Mouse (Mus musculus) G1E (cell line): ENCODE measurements around the gene Trpv1. TPM values are rescaled to one million over a fixed set of nuclear protein-coding genes. Genes with fewer than 3 reads are reported as not detected.

ENCODE experiments used
- ATAC-seq: 2 replicates; pipeline ENCODE4 v1.8.0; 2016; ENCODE audit warnings: mild to moderate bottlenecking; ENCODE audit not compliant: insufficient number of reproducible peaks, poor library complexity, low FRiP score, severe bottlenecking; ENCODE audit errors: extremely low read depth
- DNase-seq: peaks from one replicate; pipeline ENCODE4 v3.0.0; 2012; ENCODE audit warnings: low spot score
- H3K27me3 ChIP-seq: 2 replicates; pipeline ENCODE4 v1.6.1; 2012; ENCODE audit warnings: mild to moderate bottlenecking, low read length, inconsistent platforms; ENCODE audit not compliant: insufficient read depth
- H3K36me3 ChIP-seq: replicated peaks from 2 replicates; pipeline ENCODE3; 2012; ENCODE audit warnings: mild to moderate bottlenecking, inconsistent platforms
- H3K4me1 ChIP-seq: 2 replicates; pipeline ENCODE4 v1.6.1; 2012; ENCODE audit warnings: low read depth, low read length, inconsistent platforms, mixed read lengths; ENCODE audit not compliant: insufficient read depth
- H3K4me3 ChIP-seq: 2 replicates; pipeline ENCODE4 v1.5.1; 2012; ENCODE audit warnings: low read depth, mild to moderate bottlenecking, inconsistent platforms, low read length, moderate library complexity, mixed read lengths
- H3K9me3 ChIP-seq: replicated peaks from 2 replicates; pipeline ENCODE4 v1.6.1; 2012; ENCODE audit warnings: inconsistent platforms
- CTCF ChIP-seq: IDR thresholded peaks from 2 replicates; pipeline ENCODE4 v1.5.1; 2012; ENCODE audit warnings: low read depth, low read length, inconsistent platforms, mixed read lengths
- GATA1 ChIP-seq: IDR thresholded peaks from 2 replicates; pipeline ENCODE4 v1.6.1; 2012; ENCODE audit warnings: borderline replicate concordance, low read length, inconsistent platforms, mixed read lengths
- GATA2 ChIP-seq: IDR thresholded peaks from 2 replicates; pipeline ENCODE4 v1.6.1; 2012; ENCODE audit warnings: low read depth, low read length, inconsistent platforms, borderline replicate concordance
- POLR2AphosphoS5 ChIP-seq: IDR thresholded peaks from 2 replicates; pipeline ENCODE4 v1.6.1; 2012; ENCODE audit warnings: low read depth, low read length, inconsistent platforms; ENCODE audit not compliant: insufficient replicate concordance
- TAL1 ChIP-seq: conservative IDR thresholded peaks from 2 replicates; pipeline ENCODE4 v1.6.1; 2012; ENCODE audit warnings: low read depth, low read length, inconsistent platforms, mixed read lengths
- polyA plus RNA-seq: library from polyadenylated mRNA; stranded (reverse); fragments of >175 nt; gene quantifications from 2 replicates; pipeline ENCODE4 v1.2.3, GENCODE M21; 2012
- total RNA-seq, 2 experiments: library from RNA; stranded (forward) in 1 of 2; stranded (reverse) in 1 of 2; fragments of 200-1000 nt in 1 of 2; fragments of >200 nt in 1 of 2; fragmentation: Nextera tagmentation in 1 of 2; gene quantifications; 2 replicates each; pipeline ENCODE4 v1.2.3; 2014 to 2017

Gene Trpv1
- total and polyA plus RNA-seq, 3 experiments, result not detected

DNA sequence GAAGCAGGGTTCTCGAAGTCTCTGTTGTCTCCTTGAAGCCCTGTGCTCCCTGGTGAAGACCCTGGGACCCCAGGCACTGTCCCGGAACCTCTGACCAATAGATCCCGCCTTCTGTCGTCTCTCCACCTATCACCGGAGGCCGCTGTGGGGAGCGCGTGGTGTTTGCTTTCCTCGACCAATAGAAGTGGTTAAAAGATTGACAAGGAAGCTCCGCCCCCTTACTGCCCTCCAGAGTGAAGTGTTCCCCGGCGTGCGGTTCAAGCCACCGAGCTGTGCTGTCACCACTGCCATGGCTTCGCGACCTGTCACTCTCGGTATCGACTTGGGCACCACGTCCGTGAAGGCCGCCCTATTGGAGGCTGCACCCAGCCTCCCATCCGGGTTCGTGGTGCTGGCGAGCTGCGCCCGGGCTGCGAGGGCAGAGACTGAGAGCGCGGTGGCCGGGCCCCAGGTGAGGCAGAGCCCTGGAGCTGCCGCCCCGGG, 34.8 kb upstream of the Trpv1 start, which contains the start of gene Shpk:
TSS of gene Shpk (plus strand) at position 231 of the 483 bp plus-strand sequence.
- Histone ChIP-seq H3K4me3 (peak within 1 kb of the TSS; percentile 90), H3K4me1 (peaks cover 31% of the 10 kb centered on the region), H3K27me3 (0 out of 2 replicates have a peak, but pooled peaks cover 3% of the 10 kb centered on the region), H3K36me3 (peaks cover 23% of the 10 kb centered on the region), H3K9me3 (no peaks in the 10 kb centered on the region)
- peak; percentile 98 for DNase-seq
- peak; percentile 97 for ATAC-seq
- TF ChIP-seq TAL1 (no peak), CTCF (no peak), GATA2 (no peak), GATA1 (no peak), POLR2AphosphoS5 (no peak)

DNA sequence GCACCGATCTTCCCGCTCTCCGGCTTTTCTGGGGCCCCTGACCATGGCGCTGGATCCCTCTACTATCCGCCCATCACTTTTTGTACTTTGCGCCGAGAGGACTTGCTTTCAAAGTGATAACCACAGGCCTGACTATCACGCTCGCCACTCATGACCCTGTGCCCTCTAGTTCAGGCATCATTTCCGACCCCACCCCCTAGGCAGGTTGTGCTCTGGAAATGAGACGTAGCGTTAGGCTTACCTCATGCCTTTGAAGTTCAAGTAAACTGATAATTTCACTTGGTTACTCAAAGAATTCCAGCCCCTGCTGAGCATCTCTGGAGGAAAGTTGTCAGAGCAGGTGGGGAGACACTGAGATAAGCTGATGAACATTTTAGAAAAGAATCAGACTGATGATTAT, 34.2 kb upstream of the Trpv1 start:
- Histone ChIP-seq H3K4me3 (peak overlapping the region; percentile 90), H3K36me3 (peaks cover 20% of the 10 kb centered on the region), H3K4me1 (peaks cover 31% of the 10 kb centered on the region), H3K9me3 (no peaks in the 10 kb centered on the region), H3K27me3 (0 out of 2 replicates have a peak, but pooled peaks cover 3% of the 10 kb centered on the region)
- TF ChIP-seq CTCF (no peak), POLR2AphosphoS5 (no peak), GATA2 (no peak), GATA1 (no peak), TAL1 (no peak)
- DNase-seq (peak; percentile 17), ATAC-seq (no peak)

DNA sequence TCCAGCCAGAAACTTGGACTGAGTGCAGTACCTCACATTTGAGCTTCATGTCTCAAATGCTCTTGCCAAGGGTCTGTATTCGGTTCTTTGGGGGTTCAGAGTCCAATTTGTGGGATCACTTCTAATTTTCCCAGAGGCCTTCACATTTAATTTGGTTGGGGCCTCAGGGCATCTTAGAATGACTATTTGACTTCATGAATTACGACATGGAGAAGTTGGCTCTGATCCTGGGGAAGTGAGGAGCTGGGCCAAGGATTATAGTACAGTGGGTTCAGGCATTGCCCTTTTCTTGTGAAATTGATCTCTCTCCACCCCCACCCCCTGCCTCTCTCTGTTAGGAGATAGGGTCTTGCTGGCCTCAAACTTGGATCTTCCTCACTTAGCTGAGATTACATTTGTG, 33.1 kb upstream of the Trpv1 start:
- no peak overlapping the region for H3K4me3 ChIP-seq
- H3K9me3 ChIP-seq, result no peaks in the 10 kb centered on the region
- H3K36me3 ChIP-seq, result peaks cover 10% of the 10 kb centered on the region
- ATAC-seq (no peak), DNase-seq (no peak)
- 0 out of 2 replicates have a peak, but pooled peaks cover 3% of the 10 kb centered on the region for H3K27me3 ChIP-seq
- TF ChIP-seq TAL1, result no peak
- TF ChIP-seq GATA1, result no peak
- no peak for TF ChIP-seq POLR2AphosphoS5
- no peak for TF ChIP-seq GATA2
- no peak for TF ChIP-seq CTCF
- peaks cover 31% of the 10 kb centered on the region for H3K4me1 ChIP-seq

DNA sequence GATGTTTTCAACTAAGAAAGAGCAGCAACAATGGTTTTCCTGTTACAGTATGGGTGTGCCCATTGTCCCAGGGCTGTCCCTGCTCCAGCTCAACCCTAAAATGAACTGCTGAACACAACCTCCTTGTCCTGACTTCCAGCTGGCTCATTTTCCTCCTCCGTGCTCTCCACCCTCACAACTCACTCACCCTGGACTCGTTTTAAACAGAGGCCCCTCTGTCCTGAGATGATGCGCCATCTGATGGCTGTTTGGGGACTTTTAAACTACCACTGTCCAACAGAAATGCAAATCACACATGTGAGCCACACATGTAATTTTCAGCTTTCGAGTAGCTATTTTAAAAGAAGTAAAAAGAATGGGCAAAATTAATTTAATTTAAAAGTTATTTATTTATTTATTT, 32.5 kb upstream of the Trpv1 start:
- TF ChIP-seq POLR2AphosphoS5 (no peak), CTCF (no peak)
- no peak for ATAC-seq
- DNase-seq, result no peak

DNA sequence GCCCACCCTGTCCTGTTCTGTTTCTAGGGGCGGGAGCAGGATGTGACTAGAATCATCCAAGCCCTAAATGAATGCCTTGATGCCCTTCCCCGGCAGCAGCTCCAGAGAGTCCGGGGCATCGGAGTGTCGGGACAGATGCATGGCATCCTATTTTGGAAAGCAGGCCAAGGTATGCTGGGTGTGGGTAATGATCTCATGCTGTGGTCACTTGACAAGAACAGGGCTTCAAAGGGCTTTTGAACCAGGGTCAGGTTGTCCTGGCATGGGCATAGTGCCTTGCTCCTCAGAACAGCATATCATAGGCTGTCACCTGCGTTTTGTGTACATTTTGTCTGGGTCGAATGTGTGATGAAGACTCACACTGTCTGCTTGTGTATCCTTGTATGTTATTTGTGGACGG, 30.2 kb upstream of the Trpv1 start:
- Histone ChIP-seq H3K4me3 (no peak overlapping the region), H3K9me3 (no peaks in the 10 kb centered on the region), H3K27me3 (peaks cover 6% of the 10 kb centered on the region; the same call in 1 of the 2 replicates), H3K4me1 (peaks cover 14% of the 10 kb centered on the region), H3K36me3 (peaks cover 4% of the 10 kb centered on the region)
- DNase-seq, result no peak
- no peak for ATAC-seq
- no peak for TF ChIP-seq POLR2AphosphoS5
- TF ChIP-seq GATA1, result no peak
- TF ChIP-seq TAL1, result no peak
- TF ChIP-seq GATA2, result no peak

More for the DNA sequence above, 32.5 kb upstream of the Trpv1 start:
- H3K4me3 ChIP-seq, result no peak overlapping the region
- H3K4me1 ChIP-seq, result peaks cover 31% of the 10 kb centered on the region
- H3K36me3 ChIP-seq, result peaks cover 11% of the 10 kb centered on the region
- no peaks in the 10 kb centered on the region for H3K9me3 ChIP-seq
- peaks cover 6% of the 10 kb centered on the region; the same call in 1 of the 2 replicates for H3K27me3 ChIP-seq

DNA sequence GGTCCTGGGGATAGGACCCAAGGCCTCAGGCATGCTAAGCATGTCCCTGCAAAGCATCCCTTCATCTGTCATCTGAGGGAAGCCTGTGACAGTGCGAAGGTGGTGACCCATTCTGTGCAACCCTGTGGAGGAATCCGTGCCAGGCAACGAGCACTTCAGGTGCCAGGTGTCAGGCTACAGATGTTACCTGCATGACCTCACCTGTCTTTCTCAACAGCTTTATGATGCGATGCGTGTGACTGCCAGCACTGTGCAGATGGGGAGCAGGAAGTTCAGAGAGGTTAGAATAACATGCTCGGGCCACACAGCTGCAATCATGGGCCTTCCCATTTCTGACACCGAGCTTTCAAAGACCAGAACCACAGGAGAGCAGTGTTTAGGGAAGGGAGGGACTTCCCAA, 28.9 kb upstream of the Trpv1 start:
- ATAC-seq (no peak), DNase-seq (no peak)
- TF ChIP-seq GATA1, result no peak
- no peak for TF ChIP-seq CTCF
- TF ChIP-seq POLR2AphosphoS5, result no peak
- TF ChIP-seq TAL1, result no peak
- no peak for TF ChIP-seq GATA2
- Histone ChIP-seq H3K36me3 (peaks cover 4% of the 10 kb centered on the region), H3K4me3 (no peak overlapping the region), H3K4me1 (peaks cover 4% of the 10 kb centered on the region; the same call in 1 of the 2 replicates), H3K27me3 (peaks cover 6% of the 10 kb centered on the region; the same call in 1 of the 2 replicates), H3K9me3 (no peaks in the 10 kb centered on the region)

DNA sequence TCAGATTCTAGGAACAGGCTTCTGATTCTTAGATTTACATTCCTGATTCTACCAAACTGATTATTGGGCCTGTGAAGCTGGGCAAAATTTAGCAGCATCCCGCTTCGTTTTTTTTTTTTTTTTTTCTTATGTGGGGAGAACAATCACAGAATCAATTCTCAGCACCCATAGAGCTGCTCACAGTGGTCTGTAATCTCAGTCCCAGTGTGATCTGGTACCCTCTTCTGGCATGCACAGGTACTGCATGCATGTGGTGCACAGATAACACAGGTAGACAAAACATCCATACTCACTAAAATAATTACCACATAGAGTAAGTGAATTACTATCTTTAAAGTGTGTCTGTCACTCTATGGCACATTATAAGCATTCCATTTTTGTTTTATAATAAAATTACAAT, 26.5 kb upstream of the Trpv1 start:
- DNase-seq, result no peak
- no peak for TF ChIP-seq GATA2
- no peak for TF ChIP-seq GATA1
- no peak for TF ChIP-seq CTCF
- TF ChIP-seq POLR2AphosphoS5, result no peak
- no peak for TF ChIP-seq TAL1
- Histone ChIP-seq H3K36me3 (peaks cover 4% of the 10 kb centered on the region), H3K4me3 (no peak overlapping the region), H3K9me3 (no peaks in the 10 kb centered on the region), H3K27me3 (peaks cover 3% of the 10 kb centered on the region; the same call in 1 of the 2 replicates), H3K4me1 (no peaks in the 10 kb centered on the region)
- no peak for ATAC-seq
